Mouse (Mus musculus): Measurements from ENCODE around the gene Klhl11. TPM values are rescaled to one million over a fixed set of nuclear protein-coding genes. Genes with fewer than 3 reads are reported as not detected.
A peak's percentile ranks its signal among the peaks of the same experiment; 100 is the strongest.

Klhl11 gene
- polyA plus RNA-seq, 1 experiment from 2014 or later: 14.1 TPM

DNA sequence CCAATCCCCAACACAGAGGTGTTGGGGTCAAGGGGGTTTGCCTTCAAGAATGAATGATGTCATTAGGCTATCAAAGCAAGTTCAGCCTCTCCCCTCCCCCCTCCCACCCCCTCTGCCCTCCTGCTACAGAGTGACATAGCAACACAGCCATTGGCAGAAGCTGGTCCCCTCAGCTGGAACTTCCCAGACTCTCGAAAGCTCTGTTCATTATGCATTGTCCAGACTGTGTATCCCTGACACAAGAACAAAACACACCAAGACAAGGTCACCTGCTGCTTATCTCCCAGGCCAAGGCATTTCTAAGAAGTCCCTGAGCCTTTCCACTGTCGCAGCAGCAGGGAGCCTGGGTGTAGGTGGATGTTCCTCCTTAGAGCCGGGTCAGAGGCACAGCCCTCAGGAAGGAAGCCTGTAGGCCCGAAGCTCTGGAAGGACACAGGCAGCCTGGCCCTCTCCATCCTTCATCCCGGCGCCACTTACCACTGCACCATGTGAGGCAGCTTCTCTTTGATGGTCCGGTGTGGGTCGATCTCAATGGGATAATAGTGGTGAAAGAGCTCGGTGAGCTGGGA lies 36.8 kb downstream of the Klhl11 start:
- Histone ChIP-seq H3K9me3 (no peaks in the 10 kb centered on the region), H3K4me1 (replicated peaks) (peaks cover 6% of the 10 kb centered on the region), H3K36me3 (peaks cover 79% of the 10 kb centered on the region), H3K27ac (no peak overlapping the region), H3K4me2 (no peak overlapping the region), H3K4me3 (replicated peaks) (no peak overlapping the region), H3K9ac (replicated peaks) (no peak overlapping the region; the same call in 1 of the 2 replicates), H3K27me3 (no peaks in the 10 kb centered on the region)
- ATAC-seq (ENCODE audit: insufficient number of reproducible peaks, insufficient read depth, low FRiP score, low TSS enrichment, low read depth): no peak
- 84% methylated on average over 9 of the region's 9 CpGs for WGBS

DNA sequence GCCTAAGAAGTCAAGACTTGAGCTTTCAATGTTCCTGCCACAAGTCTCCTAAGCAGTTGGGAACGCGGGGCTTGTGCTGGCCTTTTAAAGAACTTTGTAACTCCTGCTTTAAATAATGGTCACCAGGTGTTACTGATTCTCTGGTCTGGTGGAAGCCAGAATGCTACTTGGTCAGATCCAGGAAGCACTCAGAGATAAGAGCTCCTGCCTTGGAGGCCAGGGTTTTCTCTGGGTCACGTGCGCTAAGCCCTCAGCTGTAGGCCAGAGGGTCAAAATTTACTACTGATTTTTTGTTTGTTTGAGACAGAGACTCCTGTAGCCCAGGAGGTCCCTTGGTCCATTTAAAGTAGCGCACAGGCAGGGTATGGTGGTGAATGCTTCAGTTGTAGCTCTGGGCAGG lies 40.5 kb downstream of the Klhl11 start:
- Histone ChIP-seq H3K27me3 (no peaks in the 10 kb centered on the region), H3K4me2 (no peak overlapping the region), H3K36me3 (peaks cover 88% of the 10 kb centered on the region), H3K4me3 (replicated peaks) (no peak overlapping the region), H3K9me3 (no peaks in the 10 kb centered on the region), H3K27ac (no peak overlapping the region), H3K9ac (replicated peaks) (no peak overlapping the region), H3K4me1 (replicated peaks) (no peaks in the 10 kb centered on the region)
- WGBS: 87% methylated on average over 5 of the region's 5 CpGs
- ATAC-seq (ENCODE audit: insufficient number of reproducible peaks, insufficient read depth, low FRiP score, low TSS enrichment, low read depth): no peak

DNA sequence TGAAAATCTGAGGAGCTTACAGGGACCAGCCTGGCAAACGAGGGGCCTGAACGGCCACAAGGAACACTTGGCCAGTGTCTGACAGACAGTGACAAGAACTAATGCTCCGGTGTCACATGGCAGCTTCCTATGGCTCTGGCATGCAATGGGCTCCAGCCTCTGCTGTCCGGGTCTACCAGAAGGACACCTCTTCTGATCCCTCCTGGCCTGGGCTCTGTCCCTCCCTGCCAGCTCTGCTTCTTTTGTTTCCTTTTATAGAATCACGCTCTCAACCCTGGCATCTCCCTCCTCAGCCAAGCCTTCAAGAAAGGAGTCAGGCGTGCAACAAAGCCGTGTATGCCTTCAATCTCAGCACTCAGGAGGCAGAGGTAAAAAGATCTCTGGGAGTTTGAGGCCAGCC lies 42.5 kb downstream of the Klhl11 start:
- peaks cover 84% of the 10 kb centered on the region for H3K36me3 ChIP-seq
- no peaks in the 10 kb centered on the region for H3K4me1 ChIP-seq (replicated peaks)
- H3K4me3 ChIP-seq (replicated peaks): no peak overlapping the region
- H3K27ac ChIP-seq: no peak overlapping the region
- H3K4me2 ChIP-seq: no peak overlapping the region
- no peak overlapping the region for H3K9ac ChIP-seq (replicated peaks)
- no peaks in the 10 kb centered on the region for H3K9me3 ChIP-seq
- no peak for ATAC-seq (ENCODE audit: insufficient number of reproducible peaks, insufficient read depth, low FRiP score, low TSS enrichment, low read depth)
- H3K27me3 ChIP-seq: no peaks in the 10 kb centered on the region
- WGBS: 90% methylated on average over 7 of the region's 7 CpGs

DNA sequence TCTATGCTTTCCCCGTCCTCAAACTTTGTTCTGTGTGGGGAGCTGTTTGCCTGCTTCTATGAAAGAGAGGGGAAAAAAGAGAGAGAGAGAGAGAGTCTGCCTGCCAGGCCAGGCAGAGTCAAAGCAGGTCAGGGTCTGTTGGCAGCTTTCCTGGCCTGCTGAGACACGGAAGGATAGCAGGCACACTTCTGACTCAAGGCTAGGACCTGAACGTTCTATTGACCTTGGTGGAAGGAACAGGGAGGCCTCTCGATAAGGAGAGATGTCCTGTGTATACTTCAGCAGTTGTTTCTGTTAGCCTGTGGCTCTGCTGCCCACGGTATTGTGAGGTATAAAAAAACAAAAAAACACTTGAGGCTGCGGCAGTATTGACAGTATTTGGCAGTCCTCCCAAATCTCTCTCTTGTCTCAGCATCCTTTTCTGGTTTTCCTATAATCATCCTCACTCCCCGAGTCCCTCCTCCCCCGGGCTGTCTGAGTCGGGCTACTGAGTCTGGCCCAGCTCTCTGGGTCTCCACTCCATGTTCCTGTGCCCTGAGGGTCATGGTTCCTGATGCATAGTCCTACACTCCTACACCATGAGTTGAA lies 43.8 kb downstream of the Klhl11 start:
- ATAC-seq (ENCODE audit: insufficient number of reproducible peaks, insufficient read depth, low FRiP score, low TSS enrichment, low read depth): no peak
- 0 out of 2 replicates have a peak overlapping the region, but pooled peaks have one; percentile 23 for H3K27ac ChIP-seq
- H3K27me3 ChIP-seq: no peaks in the 10 kb centered on the region
- peaks cover 87% of the 10 kb centered on the region for H3K36me3 ChIP-seq
- 85% methylated on average over 9 of the region's 9 CpGs for WGBS
- no peak overlapping the region for H3K4me2 ChIP-seq
- no peaks in the 10 kb centered on the region for H3K9me3 ChIP-seq
- no peaks in the 10 kb centered on the region for H3K4me1 ChIP-seq (replicated peaks)
- no peak overlapping the region for H3K4me3 ChIP-seq (replicated peaks)
- no peak overlapping the region for H3K9ac ChIP-seq (replicated peaks)

DNA sequence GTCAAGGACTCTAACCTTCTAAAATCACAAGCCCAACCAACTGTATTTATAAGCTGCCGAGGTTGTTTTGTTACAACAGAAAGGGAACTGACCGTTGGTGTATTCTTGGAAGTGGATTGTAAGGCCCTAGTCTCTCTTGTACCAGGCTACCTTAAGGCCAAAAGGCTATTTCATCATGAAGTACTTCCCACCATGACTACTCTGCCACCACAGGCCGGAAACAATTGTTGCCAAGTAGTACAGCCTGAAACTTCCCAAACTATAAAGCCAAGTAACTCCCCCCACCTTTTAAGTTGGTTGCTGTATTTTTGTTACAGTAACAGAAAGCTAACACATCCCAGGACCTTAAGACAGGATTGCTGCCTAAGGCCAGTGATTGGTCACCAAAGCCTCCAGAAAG lies 45.7 kb downstream of the Klhl11 start:
- H3K27me3 ChIP-seq: no peaks in the 10 kb centered on the region
- no peaks in the 10 kb centered on the region for H3K4me1 ChIP-seq (replicated peaks)
- peaks cover 89% of the 10 kb centered on the region for H3K36me3 ChIP-seq
- H3K4me3 ChIP-seq (replicated peaks): no peak overlapping the region
- WGBS: 88% methylated on average over 3 of the region's 3 CpGs
- no peak overlapping the region for H3K27ac ChIP-seq
- ATAC-seq (ENCODE audit: insufficient number of reproducible peaks, insufficient read depth, low FRiP score, low TSS enrichment, low read depth): no peak
- no peak overlapping the region for H3K4me2 ChIP-seq
- no peak overlapping the region for H3K9ac ChIP-seq (replicated peaks)
- H3K9me3 ChIP-seq: no peaks in the 10 kb centered on the region

DNA sequence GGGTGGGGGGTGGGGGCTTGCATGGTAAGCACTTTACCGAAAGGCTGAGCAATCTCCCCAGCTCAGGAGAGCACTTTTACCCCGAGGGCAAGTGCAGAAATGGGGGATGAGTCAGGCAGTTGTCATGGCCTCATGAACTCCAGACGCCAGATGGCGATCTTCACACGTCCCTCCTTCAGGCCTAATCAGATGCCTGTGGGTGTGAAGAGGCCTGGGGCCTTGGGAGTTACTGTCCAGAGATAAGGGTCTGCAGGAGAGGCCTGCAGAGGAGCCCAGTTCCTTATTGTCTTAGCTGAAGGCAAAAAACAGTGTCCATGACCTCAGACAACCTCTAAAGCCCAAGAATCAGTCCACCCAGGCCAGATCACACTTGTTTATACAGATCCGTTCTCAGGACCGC lies 46.7 kb downstream of the Klhl11 start:
- H3K27ac ChIP-seq: no peak overlapping the region
- H3K4me1 ChIP-seq (replicated peaks): no peaks in the 10 kb centered on the region
- 31% methylated on average over 7 of the region's 7 CpGs for WGBS
- H3K9me3 ChIP-seq: no peaks in the 10 kb centered on the region
- no peak overlapping the region for H3K4me2 ChIP-seq
- H3K4me3 ChIP-seq (replicated peaks): no peak overlapping the region
- H3K36me3 ChIP-seq: peaks cover 89% of the 10 kb centered on the region
- H3K9ac ChIP-seq (replicated peaks): no peak overlapping the region
- no peaks in the 10 kb centered on the region for H3K27me3 ChIP-seq
- no peak for ATAC-seq (ENCODE audit: insufficient number of reproducible peaks, insufficient read depth, low FRiP score, low TSS enrichment, low read depth)

DNA sequence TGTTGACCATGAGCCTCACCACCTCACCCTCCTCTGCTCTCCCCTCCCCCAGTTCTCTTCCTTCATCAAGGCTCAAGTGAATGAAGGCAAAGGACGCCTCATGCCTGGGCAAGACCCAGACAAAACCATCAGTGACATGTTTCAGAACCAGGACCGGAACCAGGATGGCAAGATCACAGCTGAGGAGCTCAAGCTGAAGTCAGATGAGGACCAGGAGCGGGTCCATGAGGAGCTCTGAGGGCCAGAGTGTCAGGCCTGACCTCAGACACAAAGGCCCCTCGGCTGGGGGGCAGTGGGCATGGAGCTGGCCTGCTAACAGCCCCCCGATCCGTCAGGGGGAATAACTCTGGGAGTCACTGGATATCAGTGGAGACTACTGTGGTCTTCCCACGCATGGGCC lies 48.7 kb downstream of the Klhl11 start:
- ATAC-seq (ENCODE audit: insufficient number of reproducible peaks, insufficient read depth, low FRiP score, low TSS enrichment, low read depth): no peak
- no peak overlapping the region for H3K9ac ChIP-seq (replicated peaks)
- no peak overlapping the region for H3K4me3 ChIP-seq (replicated peaks)
- H3K9me3 ChIP-seq: no peaks in the 10 kb centered on the region
- H3K27ac ChIP-seq: no peak overlapping the region
- no peaks in the 10 kb centered on the region for H3K27me3 ChIP-seq
- H3K36me3 ChIP-seq: peaks cover 86% of the 10 kb centered on the region
- H3K4me2 ChIP-seq: no peak overlapping the region
- 86% methylated on average over 7 of the region's 7 CpGs for WGBS
- H3K4me1 ChIP-seq (replicated peaks): no peaks in the 10 kb centered on the region

DNA sequence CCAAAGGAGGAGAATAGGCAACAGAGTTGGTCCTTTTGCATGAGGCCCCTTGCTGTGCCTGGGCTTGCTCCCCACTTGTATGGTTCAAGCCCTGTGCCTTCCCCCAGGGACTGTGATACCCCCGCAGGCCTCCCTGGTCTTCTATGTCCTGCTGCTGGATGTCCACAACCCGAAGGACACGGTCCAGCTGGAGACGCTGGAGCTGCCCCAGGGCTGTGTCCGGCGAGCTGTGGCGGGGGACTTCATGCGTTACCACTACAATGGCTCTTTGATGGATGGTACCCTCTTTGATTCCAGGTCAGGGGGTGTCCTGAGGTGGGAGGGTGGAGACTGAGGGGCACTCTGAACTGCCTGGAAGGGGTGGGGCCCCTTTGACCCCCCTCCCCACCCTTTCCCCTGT lies 51.0 kb downstream of the Klhl11 start:
- peaks cover 72% of the 10 kb centered on the region for H3K36me3 ChIP-seq
- H3K27ac ChIP-seq: no peak overlapping the region
- no peak overlapping the region for H3K9ac ChIP-seq (replicated peaks)
- no peak for ATAC-seq (ENCODE audit: insufficient number of reproducible peaks, insufficient read depth, low FRiP score, low TSS enrichment, low read depth)
- no peaks in the 10 kb centered on the region for H3K9me3 ChIP-seq
- peaks cover 10% of the 10 kb centered on the region for H3K4me1 ChIP-seq (replicated peaks)
- no peak overlapping the region for H3K4me2 ChIP-seq
- WGBS: 85% methylated on average over 8 of the region's 8 CpGs
- no peak overlapping the region for H3K4me3 ChIP-seq (replicated peaks)
- H3K27me3 ChIP-seq: no peaks in the 10 kb centered on the region

DNA sequence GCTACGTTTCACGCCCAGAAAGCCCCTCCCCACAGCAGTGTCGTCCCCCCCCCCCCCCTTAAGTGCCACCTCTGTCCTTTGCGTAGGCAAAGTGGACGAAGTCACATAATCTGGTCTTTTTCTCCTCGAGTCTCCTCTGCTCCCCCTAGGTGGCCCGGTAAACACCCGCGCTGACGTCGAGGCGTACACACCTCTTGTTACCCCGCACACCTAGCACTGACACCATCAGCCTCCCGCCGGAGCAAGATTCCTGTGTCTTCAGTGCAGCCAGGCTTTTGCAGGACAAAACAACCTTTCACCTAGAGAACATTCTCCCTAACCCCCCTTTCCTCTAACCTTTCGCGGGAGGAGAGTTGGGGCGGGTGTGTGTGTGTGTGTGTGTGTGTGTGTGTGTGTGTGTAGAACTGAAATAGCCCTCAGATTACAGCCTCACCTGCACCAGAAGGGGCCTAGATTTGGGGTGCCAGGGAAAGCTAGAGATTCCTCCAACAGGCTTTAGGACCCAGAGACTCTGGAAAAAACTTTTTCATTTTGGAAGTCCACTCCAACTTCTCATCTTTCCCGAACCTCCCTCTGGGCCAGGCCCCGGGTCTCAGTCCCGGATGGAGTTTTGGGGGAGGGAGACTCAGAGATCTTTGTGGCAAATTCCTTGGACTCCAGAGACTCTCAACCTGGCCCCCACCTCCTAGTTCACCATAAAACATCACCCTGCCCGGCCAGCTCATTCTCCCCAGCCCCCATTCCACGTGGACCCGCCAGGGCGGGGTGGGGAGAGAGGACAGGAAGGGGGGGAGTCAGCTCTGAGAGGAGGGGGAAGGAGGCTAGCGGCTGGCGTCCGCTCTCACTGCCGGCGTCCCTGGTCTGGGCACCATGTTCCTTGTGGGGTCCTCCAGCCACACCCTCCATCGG lies 57.4 kb downstream of the Klhl11 start, which contains the start of gene Fkbp10:
TSS of gene Fkbp10 (plus strand) at position 784 of the 909 bp plus-strand sequence.
- H3K27ac ChIP-seq: peak within 1 kb of the TSS; percentile 97
- peak within 1 kb of the TSS; percentile 87 for H3K9ac ChIP-seq (replicated peaks)
- H3K4me2 ChIP-seq: peak within 1 kb of the TSS; percentile 86
- no peaks in the 10 kb centered on the region for H3K27me3 ChIP-seq
- peak; percentile 61 for ATAC-seq (ENCODE audit: insufficient number of reproducible peaks, insufficient read depth, low FRiP score, low TSS enrichment, low read depth)
- peaks cover 28% of the 10 kb centered on the region for H3K36me3 ChIP-seq
- peaks cover 42% of the 10 kb centered on the region for H3K4me1 ChIP-seq (replicated peaks)
- H3K9me3 ChIP-seq: no peaks in the 10 kb centered on the region
- peak within 1 kb of the TSS; percentile 77 for H3K4me3 ChIP-seq (replicated peaks)
- WGBS: under 1% methylated on average over 28 of the region's 31 CpGs

DNA sequence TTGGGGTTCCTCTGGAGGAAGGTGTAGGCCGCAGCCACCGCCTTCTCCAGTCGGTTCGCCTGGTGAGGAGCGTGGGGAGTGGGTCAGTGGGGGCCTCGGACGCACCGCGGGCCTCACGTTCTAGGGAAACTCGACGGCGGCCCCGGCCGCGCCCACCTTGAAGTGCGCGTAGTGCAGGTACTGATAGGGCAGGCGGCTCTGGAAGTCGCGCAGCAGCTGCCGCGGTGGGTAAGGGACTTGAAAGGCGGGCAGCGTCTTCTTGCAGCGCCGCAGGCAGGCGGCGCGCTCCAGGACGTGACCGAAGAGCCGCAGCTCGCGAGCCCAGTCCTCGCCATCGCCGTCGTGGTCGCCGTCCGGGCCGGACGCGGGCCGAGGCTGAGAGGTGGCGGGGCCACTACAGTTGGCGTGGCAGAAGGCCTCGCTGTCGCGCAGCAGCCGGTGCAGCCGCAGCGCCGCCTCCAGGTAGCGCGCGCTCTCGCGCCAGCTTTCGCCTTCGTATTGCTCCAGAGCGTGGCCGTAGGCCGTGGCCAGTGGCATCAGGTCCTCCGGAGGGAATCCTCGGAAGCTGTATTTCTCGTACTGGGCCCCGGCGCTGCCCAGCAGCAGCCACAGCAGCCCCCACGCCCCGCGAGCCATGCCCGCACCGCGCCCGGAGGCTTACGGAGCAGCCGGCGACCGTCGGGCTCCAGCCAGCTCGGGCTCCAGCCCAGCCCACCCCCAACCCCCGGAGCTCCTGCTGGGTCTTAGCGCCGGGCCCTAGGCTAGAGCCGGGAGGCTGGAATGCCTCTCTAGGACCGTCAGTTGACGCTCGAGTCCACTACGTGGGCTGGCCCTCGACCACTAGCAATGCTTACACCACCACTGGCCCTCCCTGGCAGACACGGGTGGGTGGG lies 58.3 kb downstream of the Klhl11 start, which contains the start of gene P3h4:
TSS of gene P3h4 (minus strand) at position 816 of the 893 bp plus-strand sequence.
- no peaks in the 10 kb centered on the region for H3K27me3 ChIP-seq
- peak within 1 kb of the TSS; percentile 86 for H3K4me2 ChIP-seq
- peak within 1 kb of the TSS; percentile 77 for H3K4me3 ChIP-seq (replicated peaks)
- H3K27ac ChIP-seq: peak within 1 kb of the TSS; percentile 97
- 1% methylated on average over 93 of the region's 93 CpGs for WGBS
- H3K9me3 ChIP-seq: no peaks in the 10 kb centered on the region
- peaks cover 31% of the 10 kb centered on the region for H3K36me3 ChIP-seq
- peak; percentile 93 for ATAC-seq (ENCODE audit: insufficient number of reproducible peaks, insufficient read depth, low FRiP score, low TSS enrichment, low read depth)
- H3K4me1 ChIP-seq (replicated peaks): peaks cover 42% of the 10 kb centered on the region
- peak within 1 kb of the TSS; percentile 87 for H3K9ac ChIP-seq (replicated peaks)
